Mouse (Mus musculus) bone marrow macrophage, adult 2 months (primary cell): ENCODE results near the gene Rasgef1c.

Source experiments
- CTCF ChIP-seq: IDR thresholded peaks from 2 replicates; pipeline ENCODE4 v1.5.1; 2012; ENCODE audit warnings: low read depth, mild to moderate bottlenecking, low read length, moderate library complexity
- POLR2A ChIP-seq: IDR thresholded peaks from 2 replicates; pipeline ENCODE4 v1.6.1; 2012; ENCODE audit warnings: mild to moderate bottlenecking, low read depth, low read length, borderline replicate concordance

GRCm38 (mm10) chr11:49983875-49984552, 82.4 kb downstream of the Rasgef1c start:
- TF ChIP-seq CTCF: no peak
- no peak for TF ChIP-seq POLR2A
